ENCODE assay signal across 17 mouse cellular contexts in genomic region chr7:37376207-37376606, GRCm38 (mm10).
A peak's percentile ranks its signal among the peaks of the same experiment; 100 is the strongest.
DNase-seq lines count a peak whose midpoint lies in the region; ATAC-seq lines count a peak whose summit lies in the region.
"Had no signal": no experiment of that assay in that cellular context is flagged by ENCODE, and none has a peak within 500 bp of the region (broad histone marks: within the 10 kb centered on the region; RNA-seq: fewer than 3 reads in every experiment).

No protein-coding gene starts in this region.

- H3K4me2 ChIP-seq in hindbrain, embryonic 16.5 days (ENCODE audit: low read length) = no peak overlapping the region
- peak overlapping the region; percentile 9; the same call in 1 of the 2 replicates for H3K4me2 ChIP-seq in limb, embryonic 13.5 days (replicated peaks)
- H3K4me2 ChIP-seq: heart, embryonic 11.5 days; intestine, embryonic 15.5 days had no signal

- H3K27me3 ChIP-seq in hindbrain, embryonic 10.5 days (ENCODE audit: insufficient read depth, poor library complexity, severe bottlenecking) = 0 out of 2 replicates have a peak, but pooled peaks cover 16% of the 10 kb centered on the region
- H3K27me3 ChIP-seq in hindbrain, embryonic 16.5 days (replicated peaks; ENCODE audit: control insufficient read depth, insufficient read depth, low read length) = no peaks in the 10 kb centered on the region
- peaks cover 4% of the 10 kb centered on the region; the same call in 1 of the 2 replicates for H3K27me3 ChIP-seq in limb, embryonic 13.5 days
- H3K27me3 ChIP-seq: intestine, embryonic 15.5 days had no signal

- H3K4me1 ChIP-seq in hindbrain, embryonic 10.5 days (replicated peaks) = peaks cover 44% of the 10 kb centered on the region
- peaks cover 3% of the 10 kb centered on the region; the same call in 1 of the 2 replicates for H3K4me1 ChIP-seq in hindbrain, embryonic 16.5 days (ENCODE audit: control insufficient read depth, insufficient read depth, low read depth, low read length)
- H3K4me1 ChIP-seq in limb, embryonic 13.5 days = peaks cover 23% of the 10 kb centered on the region

- H3K9ac ChIP-seq in hindbrain, embryonic 16.5 days (ENCODE audit: low read depth, low read length) = no peak overlapping the region; the same call in 1 of the 2 replicates
- H3K9ac ChIP-seq in limb, embryonic 13.5 days = no peak overlapping the region
- H3K9ac ChIP-seq: intestine, embryonic 15.5 days; liver, embryonic 14.5 days had no signal

- no peaks in the 10 kb centered on the region for H3K36me3 ChIP-seq in hindbrain, embryonic 10.5 days
- H3K36me3 ChIP-seq in hindbrain, embryonic 16.5 days (ENCODE audit: control insufficient read depth, insufficient read depth, low read length) = no peaks in the 10 kb centered on the region
- H3K36me3 ChIP-seq in limb, embryonic 13.5 days = no peaks in the 10 kb centered on the region
- H3K36me3 ChIP-seq: intestine, embryonic 15.5 days had no signal

- no peaks in the 10 kb centered on the region for H3K9me3 ChIP-seq in hindbrain, embryonic 10.5 days
- H3K9me3 ChIP-seq in hindbrain, embryonic 16.5 days (ENCODE audit: control insufficient read depth, low read length) = no peaks in the 10 kb centered on the region
- no peaks in the 10 kb centered on the region for H3K9me3 ChIP-seq in limb, embryonic 13.5 days
- H3K9me3 ChIP-seq: intestine, embryonic 15.5 days had no signal

- WGBS in hindbrain, embryonic 10.5 days = 8% methylated on average over 6 of the region's 6 CpGs
- 13% methylated on average over 6 of the region's 6 CpGs for WGBS in hindbrain, embryonic 16.5 days
- WGBS in limb, embryonic 13.5 days = 8% methylated on average over 6 of the region's 6 CpGs

- peak; percentile 44 for DNase-seq in hindbrain, embryonic 10.5 days (ENCODE audit: low spot score)
- peak; percentile 49 for DNase-seq in Muller cell, postnatal 12 days (ENCODE audit: inconsistent ontology term)
- peak; percentile 71 for DNase-seq in embryo, embryonic 11 days
- no peak for DNase-seq in layer of hippocampus, postnatal 25 days (ENCODE audit: extremely low spot score in 1 of 2, low spot score in 1 of 2)
- DNase-seq: adrenal gland, postnatal 25 days; cerebellum, adult 9-11 months; heart, postnatal 14 days; layer of hippocampus, postnatal 36 days; spleen, adult 18-20 months; thymus, adult 18-20 months had no signal

- H3K27ac ChIP-seq in hindbrain, embryonic 10.5 days = peak overlapping the region; percentile 65
- no peak overlapping the region for H3K27ac ChIP-seq in hindbrain, embryonic 16.5 days (ENCODE audit: low read depth, low read length)
- no peak overlapping the region for H3K27ac ChIP-seq in limb, embryonic 13.5 days
- H3K27ac ChIP-seq: intestine, embryonic 15.5 days; liver, embryonic 14.5 days had no signal

- H3K4me3 ChIP-seq in hindbrain, embryonic 10.5 days = no peak overlapping the region
- no peak overlapping the region for H3K4me3 ChIP-seq in hindbrain, embryonic 16.5 days (ENCODE audit: low read length)
- no peak overlapping the region for H3K4me3 ChIP-seq in limb, embryonic 13.5 days
- H3K4me3 ChIP-seq: intestine, embryonic 15.5 days; myocyte had no signal

- ATAC-seq in hindbrain, embryonic 16.5 days = no peak
- no peak for ATAC-seq in limb, embryonic 13.5 days (ENCODE audit: low FRiP score, low read depth)
- ATAC-seq in megakaryocyte-erythroid progenitor cell, adult 5-6 weeks (replicated peaks; ENCODE audit: low FRiP score, low TSS enrichment, poor library complexity, severe bottlenecking) = no peak
- ATAC-seq: intestine, embryonic 15.5 days had no signal

Comparison
In these comparisons a context has a peak if more than half of its experiments do, and no peak if none do; other contexts are left out.
1. DNase-seq: peak in hindbrain, embryonic 10.5 days (single experiment), Muller cell, postnatal 12 days (single experiment) and embryo, embryonic 11 days (single experiment); none in layer of hippocampus, postnatal 25 days (0 of 2).